Mouse (Mus musculus): ENCODE data around the gene Chmp6. TPM values are rescaled to one million over a fixed set of nuclear protein-coding genes. Genes with fewer than 3 reads are reported as not detected.
A peak's percentile ranks its signal among the peaks of the same experiment; 100 is the strongest.

Chmp6 gene
- polyA plus RNA-seq, 1 experiment from 2014 or later, result 94.3 TPM

DNA sequence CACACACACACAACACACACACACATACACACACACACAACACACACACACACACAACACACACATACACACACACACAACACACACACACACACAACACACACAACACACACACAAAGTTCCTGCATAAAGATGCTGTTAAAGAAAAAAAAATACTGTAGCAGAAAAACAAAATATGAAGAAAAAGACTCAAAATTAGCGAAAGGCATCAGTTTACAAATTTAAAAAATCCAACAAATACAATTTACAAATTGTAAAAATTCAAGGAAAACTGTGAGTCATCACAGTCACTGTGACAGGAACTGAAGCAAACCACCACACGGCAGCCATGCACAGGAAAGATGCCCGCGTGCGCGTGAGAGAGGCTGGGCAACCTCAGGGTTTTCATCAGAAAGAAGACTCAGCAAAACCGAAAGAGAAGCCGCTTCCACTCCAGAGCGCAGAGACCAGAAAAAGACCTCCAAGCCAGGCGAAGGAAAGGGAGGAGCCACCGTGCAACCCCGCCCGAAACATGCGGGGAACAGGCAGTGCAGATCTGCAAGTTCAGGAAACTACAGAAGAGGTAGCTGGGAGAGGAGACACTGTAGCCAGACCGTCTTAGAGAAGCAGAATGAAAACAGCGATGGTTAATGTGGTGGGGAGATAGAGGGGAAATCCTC lies 14.9 kb downstream of the Chmp6 start:
- peak overlapping the region; percentile 24 for H3K27ac ChIP-seq (ENCODE audit: low read length)

DNA sequence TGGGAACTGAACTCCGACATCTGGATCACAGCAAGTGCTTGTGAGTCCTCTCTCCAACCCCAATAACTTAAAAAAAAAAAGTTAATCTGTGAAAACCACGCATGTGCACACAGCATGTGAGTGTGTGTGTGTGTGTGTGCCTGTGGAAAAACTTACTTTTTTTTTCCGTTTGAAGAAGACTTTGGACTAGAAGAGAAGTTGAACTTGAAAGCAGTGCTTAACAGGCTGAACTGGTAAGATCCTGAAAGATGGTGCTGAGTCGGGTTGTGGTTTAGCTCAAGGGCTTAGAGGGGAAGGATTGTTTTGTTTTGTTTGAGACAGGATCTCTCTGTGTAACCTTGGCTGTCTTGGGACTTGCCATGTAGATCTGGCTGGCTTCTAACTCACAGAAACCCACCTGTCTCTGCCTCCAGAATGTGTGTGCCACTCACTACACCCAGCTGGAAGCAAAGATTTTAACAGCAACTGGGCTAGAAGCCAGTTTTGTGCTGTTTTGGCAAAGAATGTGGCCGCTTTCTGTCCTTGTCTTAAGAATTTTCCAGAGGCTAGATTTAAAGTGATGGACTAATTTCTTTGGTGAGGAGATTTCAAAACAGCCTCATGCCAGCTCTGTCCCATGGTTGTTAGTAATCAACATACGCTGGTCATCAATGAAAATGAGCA lies 16.5 kb downstream of the Chmp6 start:
- ATAC-seq, result no peak
- WGBS, result 80% methylated on average over 6 of the region's 6 CpGs
- H3K4me1 ChIP-seq (ENCODE audit: control insufficient read depth, insufficient read depth, low read length), result 0 out of 2 replicates have a peak, but pooled peaks cover 3% of the 10 kb centered on the region
- no peaks in the 10 kb centered on the region for H3K27me3 ChIP-seq (replicated peaks; ENCODE audit: control insufficient read depth, insufficient read depth, low read length)
- no peaks in the 10 kb centered on the region for H3K9me3 ChIP-seq (ENCODE audit: control insufficient read depth, low read length)
- no peaks in the 10 kb centered on the region for H3K36me3 ChIP-seq (ENCODE audit: control insufficient read depth, insufficient read depth, low read length)
- no peak overlapping the region for H3K9ac ChIP-seq (ENCODE audit: low read depth, low read length)
- no peak overlapping the region for H3K4me2 ChIP-seq (ENCODE audit: low read depth, low read length)
- no peak overlapping the region for H3K27ac ChIP-seq (ENCODE audit: low read length)
- H3K4me3 ChIP-seq (ENCODE audit: low read length), result no peak overlapping the region

More for the DNA sequence above, 14.9 kb downstream of the Chmp6 start:
- Histone ChIP-seq H3K4me1 (ENCODE audit: control insufficient read depth, insufficient read depth, low read length) (0 out of 2 replicates have a peak, but pooled peaks cover 3% of the 10 kb centered on the region), H3K4me3 (ENCODE audit: low read length) (peak overlapping the region; percentile 23), H3K9ac (ENCODE audit: low read depth, low read length) (no peak overlapping the region), H3K9me3 (ENCODE audit: control insufficient read depth, low read length) (no peaks in the 10 kb centered on the region), H3K27me3 (replicated peaks; ENCODE audit: control insufficient read depth, insufficient read depth, low read length) (no peaks in the 10 kb centered on the region), H3K4me2 (ENCODE audit: low read depth, low read length) (peak overlapping the region; percentile 47), H3K36me3 (ENCODE audit: control insufficient read depth, insufficient read depth, low read length) (no peaks in the 10 kb centered on the region)
- 49% methylated on average over 16 of the region's 16 CpGs for WGBS
- peak; percentile 27; the same call in 1 of the 2 replicates for ATAC-seq

DNA sequence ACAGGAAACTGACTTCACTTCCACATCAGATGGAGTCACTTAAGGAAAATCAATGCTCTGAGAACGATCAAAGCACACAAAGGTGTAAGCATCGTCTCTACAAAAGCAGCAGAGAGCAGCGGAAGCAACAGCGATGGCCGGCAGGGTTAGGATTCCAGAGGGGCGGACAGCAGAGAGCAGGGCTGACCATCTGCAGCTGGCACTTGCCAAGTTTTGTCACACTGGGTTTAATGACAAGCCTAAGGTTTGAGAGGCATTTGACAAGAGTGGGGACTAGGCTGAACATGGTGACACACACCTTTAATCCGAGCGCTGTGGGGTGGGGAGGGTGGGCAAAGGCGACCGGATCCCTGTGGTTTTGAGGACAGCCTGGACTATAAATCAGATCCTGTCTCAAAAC lies 18.6 kb downstream of the Chmp6 start:
- Histone ChIP-seq H3K9me3 (ENCODE audit: control insufficient read depth, low read length) (no peaks in the 10 kb centered on the region), H3K27ac (ENCODE audit: low read length) (no peak overlapping the region), H3K4me2 (ENCODE audit: low read depth, low read length) (no peak overlapping the region), H3K36me3 (ENCODE audit: control insufficient read depth, insufficient read depth, low read length) (no peaks in the 10 kb centered on the region), H3K4me1 (ENCODE audit: control insufficient read depth, insufficient read depth, low read length) (peaks cover 10% of the 10 kb centered on the region), H3K4me3 (ENCODE audit: low read length) (no peak overlapping the region), H3K9ac (ENCODE audit: low read depth, low read length) (no peak overlapping the region), H3K27me3 (replicated peaks; ENCODE audit: control insufficient read depth, insufficient read depth, low read length) (no peaks in the 10 kb centered on the region)
- 73% methylated on average over 10 of the region's 10 CpGs for WGBS
- no peak for ATAC-seq

DNA sequence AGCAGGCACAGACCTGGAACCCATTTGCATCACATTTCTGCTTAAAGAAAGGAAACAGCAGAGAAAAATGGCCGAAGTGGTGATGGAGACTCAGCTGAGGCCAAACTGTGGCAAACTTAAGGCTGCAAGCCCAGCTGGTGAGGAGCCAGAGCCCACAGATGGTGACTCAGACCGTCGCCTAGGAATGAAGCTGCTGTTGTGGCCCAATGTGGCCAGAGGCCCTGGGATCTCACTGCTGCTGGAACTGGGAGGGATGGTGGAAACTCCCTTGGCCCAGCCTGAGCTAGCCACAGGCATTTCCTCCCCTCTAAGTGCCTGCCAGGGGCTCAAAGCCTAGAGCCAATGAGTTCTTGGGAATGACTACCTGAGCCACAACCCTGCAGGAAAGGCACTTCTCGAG lies 19.9 kb downstream of the Chmp6 start:
- Histone ChIP-seq H3K27me3 (replicated peaks; ENCODE audit: control insufficient read depth, insufficient read depth, low read length) (no peaks in the 10 kb centered on the region), H3K9me3 (ENCODE audit: control insufficient read depth, low read length) (no peaks in the 10 kb centered on the region), H3K27ac (ENCODE audit: low read length) (no peak overlapping the region), H3K36me3 (ENCODE audit: control insufficient read depth, insufficient read depth, low read length) (no peaks in the 10 kb centered on the region), H3K4me2 (ENCODE audit: low read depth, low read length) (no peak overlapping the region), H3K9ac (ENCODE audit: low read depth, low read length) (no peak overlapping the region), H3K4me3 (ENCODE audit: low read length) (no peak overlapping the region), H3K4me1 (ENCODE audit: control insufficient read depth, insufficient read depth, low read length) (peaks cover 24% of the 10 kb centered on the region)
- 64% methylated on average over 4 of the region's 4 CpGs for WGBS
- ATAC-seq, result no peak

DNA sequence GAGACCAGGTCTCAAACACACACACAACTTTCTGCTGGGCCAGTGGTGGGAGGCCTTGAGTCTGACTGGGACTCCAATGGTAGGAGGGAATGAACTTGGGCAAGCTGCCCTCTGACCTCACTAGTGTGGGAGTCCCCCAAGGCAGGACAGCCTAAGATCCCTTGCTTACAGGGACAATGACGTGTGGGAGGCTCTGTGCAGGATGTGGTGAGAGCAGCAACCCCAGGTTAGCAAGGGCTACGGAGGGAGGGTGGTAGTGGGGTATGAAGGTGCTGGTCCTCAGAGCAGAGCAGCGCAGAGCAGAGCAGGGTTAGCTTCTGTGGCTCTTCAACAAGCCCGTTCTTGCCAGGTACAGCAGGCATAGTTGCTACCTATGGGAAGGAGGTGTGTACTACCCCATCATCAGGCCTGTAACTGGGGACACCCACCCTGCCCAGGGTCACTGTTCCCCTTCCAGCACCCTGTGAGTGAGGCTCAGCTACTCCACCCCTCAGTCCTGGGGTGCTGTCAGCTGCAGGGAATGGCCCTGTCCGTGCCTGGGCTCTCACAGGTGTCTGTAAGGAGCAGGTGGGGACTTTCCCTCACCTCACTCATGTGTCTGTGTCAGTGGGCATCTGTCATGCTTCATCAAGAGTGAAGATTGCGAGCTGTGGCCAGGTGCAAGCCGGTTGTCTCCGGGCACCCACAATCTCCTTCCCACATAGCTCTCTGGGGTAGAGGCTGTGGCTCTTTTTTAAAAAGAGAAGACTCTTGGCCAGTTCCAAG lies 20.8 kb downstream of the Chmp6 start:
- no peak for ATAC-seq
- Histone ChIP-seq H3K27me3 (replicated peaks; ENCODE audit: control insufficient read depth, insufficient read depth, low read length) (no peaks in the 10 kb centered on the region), H3K9ac (ENCODE audit: low read depth, low read length) (no peak overlapping the region), H3K4me2 (ENCODE audit: low read depth, low read length) (no peak overlapping the region), H3K4me1 (ENCODE audit: control insufficient read depth, insufficient read depth, low read length) (peaks cover 29% of the 10 kb centered on the region), H3K4me3 (ENCODE audit: low read length) (no peak overlapping the region), H3K36me3 (ENCODE audit: control insufficient read depth, insufficient read depth, low read length) (no peaks in the 10 kb centered on the region), H3K9me3 (ENCODE audit: control insufficient read depth, low read length) (no peaks in the 10 kb centered on the region), H3K27ac (ENCODE audit: low read length) (no peak overlapping the region)
- WGBS, result 82% methylated on average over 8 of the region's 8 CpGs

DNA sequence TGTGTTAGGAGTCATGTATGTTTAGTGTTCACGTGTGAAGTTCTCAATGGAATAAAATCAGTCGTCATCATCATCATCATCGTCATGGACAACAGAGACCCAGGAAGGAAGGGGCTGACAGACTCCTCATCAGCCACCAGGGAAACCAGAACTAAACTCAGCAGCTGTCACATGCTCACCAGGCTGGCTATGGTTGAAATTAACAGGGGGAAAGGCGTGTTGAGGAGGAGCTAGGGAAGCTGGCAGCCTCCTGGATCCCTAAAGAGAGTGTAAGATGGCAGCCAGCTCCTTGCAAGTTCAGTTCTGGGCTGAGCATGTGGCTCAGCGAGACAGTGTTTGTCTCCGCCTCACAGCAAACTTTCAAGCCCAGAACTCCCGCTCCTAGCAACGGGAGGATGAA lies 21.5 kb downstream of the Chmp6 start:
- Histone ChIP-seq H3K36me3 (ENCODE audit: control insufficient read depth, insufficient read depth, low read length) (no peaks in the 10 kb centered on the region), H3K4me3 (ENCODE audit: low read length) (no peak overlapping the region), H3K9ac (ENCODE audit: low read depth, low read length) (no peak overlapping the region), H3K27ac (ENCODE audit: low read length) (no peak overlapping the region), H3K9me3 (ENCODE audit: control insufficient read depth, low read length) (no peaks in the 10 kb centered on the region), H3K4me2 (ENCODE audit: low read depth, low read length) (no peak overlapping the region), H3K27me3 (replicated peaks; ENCODE audit: control insufficient read depth, insufficient read depth, low read length) (no peaks in the 10 kb centered on the region), H3K4me1 (ENCODE audit: control insufficient read depth, insufficient read depth, low read length) (peaks cover 37% of the 10 kb centered on the region)
- no peak for ATAC-seq
- WGBS, result 73% methylated on average over 8 of the region's 8 CpGs

DNA sequence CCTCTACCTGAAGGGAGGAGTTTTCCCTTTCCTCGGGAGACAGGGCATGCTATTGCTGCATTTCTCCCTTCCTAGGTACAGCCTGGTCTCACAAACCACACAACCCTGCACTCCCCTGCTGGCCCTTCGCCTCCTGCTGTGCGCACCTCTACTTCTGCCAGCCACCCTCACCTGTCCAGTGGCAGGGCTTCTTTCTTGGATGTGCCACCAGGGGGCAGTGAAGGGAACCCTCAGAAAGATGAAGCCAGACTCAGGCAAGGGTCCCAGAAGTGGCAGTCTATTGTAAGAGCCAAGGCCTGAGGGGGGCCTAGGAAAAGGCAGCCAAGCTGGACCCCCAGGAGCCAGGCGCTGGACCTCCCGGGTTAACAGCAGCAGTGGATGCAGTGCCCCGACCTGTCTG lies 22.2 kb downstream of the Chmp6 start:
- Histone ChIP-seq H3K4me2 (ENCODE audit: low read depth, low read length) (no peak overlapping the region), H3K4me1 (ENCODE audit: control insufficient read depth, insufficient read depth, low read length) (peaks cover 41% of the 10 kb centered on the region), H3K27ac (ENCODE audit: low read length) (no peak overlapping the region), H3K27me3 (replicated peaks; ENCODE audit: control insufficient read depth, insufficient read depth, low read length) (no peaks in the 10 kb centered on the region), H3K4me3 (ENCODE audit: low read length) (no peak overlapping the region), H3K36me3 (ENCODE audit: control insufficient read depth, insufficient read depth, low read length) (no peaks in the 10 kb centered on the region), H3K9me3 (ENCODE audit: control insufficient read depth, low read length) (no peaks in the 10 kb centered on the region), H3K9ac (ENCODE audit: low read depth, low read length) (no peak overlapping the region)
- ATAC-seq, result no peak
- 29% methylated on average over 6 of the region's 6 CpGs for WGBS

DNA sequence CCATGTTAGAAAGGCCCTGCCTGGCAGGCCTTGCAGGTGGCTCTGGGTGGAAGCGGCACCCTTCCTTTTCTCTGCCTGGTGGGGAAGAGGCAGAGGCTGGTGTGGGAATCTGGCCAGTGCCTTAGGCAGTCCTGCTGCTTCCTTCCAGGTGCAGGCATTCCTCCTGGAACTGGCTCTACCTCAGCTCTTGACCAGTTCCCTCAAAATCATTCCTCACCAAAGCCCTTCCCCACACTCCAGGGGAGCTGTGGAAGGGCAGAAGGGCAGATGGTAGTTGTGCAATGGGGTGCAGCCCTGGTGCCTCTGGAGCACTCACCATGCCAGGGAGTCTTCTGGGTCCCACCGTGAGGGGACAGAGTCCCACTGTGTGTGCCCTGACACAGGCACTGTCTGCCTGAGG lies 23.2 kb downstream of the Chmp6 start:
- peaks cover 47% of the 10 kb centered on the region for H3K4me1 ChIP-seq (ENCODE audit: control insufficient read depth, insufficient read depth, low read length)
- no peaks in the 10 kb centered on the region for H3K36me3 ChIP-seq (ENCODE audit: control insufficient read depth, insufficient read depth, low read length)
- H3K27ac ChIP-seq (ENCODE audit: low read length), result peak overlapping the region; percentile 66; the same call in 1 of the 2 replicates
- no peak overlapping the region for H3K4me2 ChIP-seq (ENCODE audit: low read depth, low read length)
- 0 out of 2 replicates have a peak overlapping the region, but pooled peaks have one; percentile 43 for H3K9ac ChIP-seq (ENCODE audit: low read depth, low read length)
- ATAC-seq, result no peak
- no peak overlapping the region for H3K4me3 ChIP-seq (ENCODE audit: low read length)
- H3K9me3 ChIP-seq (ENCODE audit: control insufficient read depth, low read length), result no peaks in the 10 kb centered on the region
- H3K27me3 ChIP-seq (replicated peaks; ENCODE audit: control insufficient read depth, insufficient read depth, low read length), result no peaks in the 10 kb centered on the region
- 62% methylated on average over 2 of the region's 2 CpGs for WGBS

DNA sequence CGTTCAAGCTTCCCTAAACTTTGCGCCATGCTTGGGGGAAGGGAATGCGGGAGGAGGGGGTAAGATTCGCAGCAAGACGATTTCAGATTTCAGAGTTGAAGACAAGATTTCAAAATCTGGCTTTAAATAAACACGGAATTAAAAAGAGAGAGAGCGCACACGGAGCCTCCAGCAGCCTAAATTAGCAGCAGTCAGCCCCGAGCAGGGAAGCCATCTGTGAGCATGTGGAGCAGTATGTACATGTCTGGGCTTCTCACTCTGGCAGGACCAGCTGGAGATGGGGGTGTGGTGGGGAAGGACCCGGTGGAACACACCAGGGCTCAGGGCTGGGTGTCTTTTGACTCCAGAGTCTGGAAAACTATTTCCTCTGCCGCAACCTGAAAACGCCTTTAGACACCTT lies 24.0 kb downstream of the Chmp6 start:
- Histone ChIP-seq H3K9me3 (ENCODE audit: control insufficient read depth, low read length) (no peaks in the 10 kb centered on the region), H3K9ac (ENCODE audit: low read depth, low read length) (no peak overlapping the region), H3K4me1 (ENCODE audit: control insufficient read depth, insufficient read depth, low read length) (peaks cover 53% of the 10 kb centered on the region), H3K4me3 (ENCODE audit: low read length) (no peak overlapping the region), H3K4me2 (ENCODE audit: low read depth, low read length) (no peak overlapping the region), H3K27ac (ENCODE audit: low read length) (peak overlapping the region; percentile 66), H3K27me3 (replicated peaks; ENCODE audit: control insufficient read depth, insufficient read depth, low read length) (no peaks in the 10 kb centered on the region), H3K36me3 (ENCODE audit: control insufficient read depth, insufficient read depth, low read length) (no peaks in the 10 kb centered on the region)
- ATAC-seq, result no peak
- WGBS, result 48% methylated on average over 12 of the region's 12 CpGs
